Mouse (Mus musculus) embryonic facial prominence, embryonic 10.5 days (tissue): Measurements from ENCODE around the gene Ahcy. TPM values are rescaled to one million over a fixed set of nuclear protein-coding genes. Genes with fewer than 3 reads are reported as not detected.

Source experiments
- DNase-seq: peaks from one replicate; pipeline ENCODE4 v3.0.0-alpha.2; 2017; ENCODE audit warnings: low spot score
- H3K27ac ChIP-seq: fragments of 300-500 bp; sonication (generic); replicated peaks from 2 replicates; pipeline ENCODE4 v1.5.1; 2016; ENCODE audit warnings: mild to moderate bottlenecking
- H3K27me3 ChIP-seq: fragments of 300-500 bp; sonication (generic); replicated peaks from 2 replicates; pipeline ENCODE4 v1.6.1; 2016; ENCODE audit warnings: low read depth, mild to moderate bottlenecking; ENCODE audit not compliant: poor library complexity, severe bottlenecking
- H3K36me3 ChIP-seq: fragments of 300-500 bp; sonication (generic); replicated peaks from 2 replicates; pipeline ENCODE4 v1.6.1; 2016; ENCODE audit warnings: mild to moderate bottlenecking, moderate library complexity
- H3K4me1 ChIP-seq: fragments of 300-500 bp; sonication (generic); 2 replicates; pipeline ENCODE4 v1.6.1; 2016
- H3K4me3 ChIP-seq: fragments of 300-500 bp; sonication (generic); 2 replicates; pipeline ENCODE4 v1.5.1; 2016; ENCODE audit warnings: mild to moderate bottlenecking, moderate library complexity
- H3K9me3 ChIP-seq: fragments of 300-500 bp; sonication (generic); 2 replicates; pipeline ENCODE4 v1.6.1; 2016; ENCODE audit warnings: mild to moderate bottlenecking
- WGBS: fragments of 180-500 bp; shearing (Covaris S2); methylation state at CpG from one replicate; pipeline ENCODE4 v1.1.7; 2016; 5-methylcytosine and 5-hydroxymethylcytosine counted together
- polyA plus RNA-seq: library from polyadenylated mRNA; unstranded; fragments of >200 nt; fragmentation: Nextera tagmentation; extraction: Ambion mirVana; gene quantifications from 2 replicates; pipeline ENCODE4 v1.2.1, GENCODE M21; 2016

The Ahcy gene
- polyA plus RNA-seq, 1 experiment from 2014 or later, result 105 TPM

- Histone ChIP-seq H3K27me3 (no peaks in the 10 kb centered on the region), H3K9me3 (no peaks in the 10 kb centered on the region), H3K4me1 (no peaks in the 10 kb centered on the region), H3K36me3 (no peaks in the 10 kb centered on the region), H3K27ac (no peak overlapping the region), H3K4me3 (no peak overlapping the region)
- no peak for DNase-seq
- 76% methylated on average over 13 of the region's 13 CpGs for WGBS
Observed at GRCm38 (mm10) chr2:155090909-155091742, 16.8 kb upstream of the Ahcy start.

- Histone ChIP-seq H3K4me3 (no peak overlapping the region), H3K9me3 (no peaks in the 10 kb centered on the region), H3K27me3 (no peaks in the 10 kb centered on the region), H3K4me1 (no peaks in the 10 kb centered on the region), H3K36me3 (no peaks in the 10 kb centered on the region), H3K27ac (no peak overlapping the region)
- 85% methylated on average over 6 of the region's 6 CpGs for WGBS
- no peak for DNase-seq
Observed at GRCm38 (mm10) chr2:155088264-155088663, 14.0 kb upstream of the Ahcy start.

GRCm38 (mm10) chr2:155086328-155086727 is 12.0 kb upstream of the Ahcy start:
- no peak overlapping the region for H3K27ac ChIP-seq
- WGBS, result 85% methylated on average over 5 of the region's 5 CpGs
- no peaks in the 10 kb centered on the region for H3K36me3 ChIP-seq
- peaks cover 4% of the 10 kb centered on the region; the same call in 1 of the 2 replicates for H3K4me1 ChIP-seq
- no peaks in the 10 kb centered on the region for H3K9me3 ChIP-seq
- H3K4me3 ChIP-seq, result no peak overlapping the region
- DNase-seq, result no peak
- H3K27me3 ChIP-seq, result no peaks in the 10 kb centered on the region

- Histone ChIP-seq H3K4me3 (no peak overlapping the region), H3K27me3 (no peaks in the 10 kb centered on the region), H3K36me3 (no peaks in the 10 kb centered on the region), H3K9me3 (no peaks in the 10 kb centered on the region), H3K27ac (no peak overlapping the region), H3K4me1 (peaks cover 4% of the 10 kb centered on the region; the same call in 1 of the 2 replicates)
- DNase-seq, result no peak
- 88% methylated on average over 5 of the region's 5 CpGs for WGBS
Observed at GRCm38 (mm10) chr2:155084546-155084945, 10.2 kb upstream of the Ahcy start.

- no peaks in the 10 kb centered on the region for H3K9me3 ChIP-seq
- no peak overlapping the region for H3K4me3 ChIP-seq
- peaks cover 4% of the 10 kb centered on the region; the same call in 1 of the 2 replicates for H3K4me1 ChIP-seq
- no peaks in the 10 kb centered on the region for H3K36me3 ChIP-seq
- H3K27me3 ChIP-seq, result no peaks in the 10 kb centered on the region
- peak; percentile 61 for DNase-seq
- 22% methylated on average over 8 of the region's 8 CpGs for WGBS
- no peak overlapping the region for H3K27ac ChIP-seq
Observed at GRCm38 (mm10) chr2:155082121-155082803, 8.0 kb upstream of the Ahcy start.

GRCm38 (mm10) chr2:155081056-155081455 is 6.8 kb upstream of the Ahcy start:
- peaks cover 4% of the 10 kb centered on the region; the same call in 1 of the 2 replicates for H3K4me1 ChIP-seq
- WGBS, result 86% methylated on average over 3 of the region's 3 CpGs
- no peaks in the 10 kb centered on the region for H3K27me3 ChIP-seq
- H3K9me3 ChIP-seq, result no peaks in the 10 kb centered on the region
- no peak for DNase-seq
- no peak overlapping the region for H3K4me3 ChIP-seq
- H3K36me3 ChIP-seq, result no peaks in the 10 kb centered on the region
- no peak overlapping the region for H3K27ac ChIP-seq

- Histone ChIP-seq H3K4me1 (peaks cover 9% of the 10 kb centered on the region), H3K4me3 (no peak overlapping the region), H3K36me3 (no peaks in the 10 kb centered on the region), H3K27me3 (no peaks in the 10 kb centered on the region), H3K9me3 (no peaks in the 10 kb centered on the region), H3K27ac (no peak overlapping the region)
- 65% methylated on average over 4 of the region's 4 CpGs for WGBS
- no peak for DNase-seq
Observed at GRCm38 (mm10) chr2:155080179-155080530, 5.9 kb upstream of the Ahcy start.

GRCm38 (mm10) chr2:155079500-155080178 is 5.3 kb upstream of the Ahcy start:
- H3K4me3 ChIP-seq, result no peak overlapping the region
- WGBS, result 46% methylated on average over 7 of the region's 7 CpGs
- no peak overlapping the region for H3K27ac ChIP-seq
- DNase-seq, result no peak
- no peaks in the 10 kb centered on the region for H3K36me3 ChIP-seq
- peaks cover 14% of the 10 kb centered on the region for H3K4me1 ChIP-seq
- no peaks in the 10 kb centered on the region for H3K27me3 ChIP-seq
- H3K9me3 ChIP-seq, result no peaks in the 10 kb centered on the region

- 84% methylated on average over 6 of the region's 6 CpGs for WGBS
- H3K4me1 ChIP-seq, result peaks cover 39% of the 10 kb centered on the region
- no peak for DNase-seq
- H3K27ac ChIP-seq, result peak overlapping the region; percentile 91; the same call in 1 of the 2 replicates
- no peak overlapping the region for H3K4me3 ChIP-seq
- peaks cover 10% of the 10 kb centered on the region for H3K36me3 ChIP-seq
- no peaks in the 10 kb centered on the region for H3K9me3 ChIP-seq
- H3K27me3 ChIP-seq, result no peaks in the 10 kb centered on the region
Observed at GRCm38 (mm10) chr2:155075649-155076048, 1.4 kb upstream of the Ahcy start.

GRCm38 (mm10) chr2:155074766-155075330 is 551 bp upstream of the Ahcy start:
- no peaks in the 10 kb centered on the region for H3K9me3 ChIP-seq
- peaks cover 39% of the 10 kb centered on the region for H3K4me1 ChIP-seq
- WGBS, result 16% methylated on average over 12 of the region's 12 CpGs
- peak overlapping the region; percentile 91 for H3K27ac ChIP-seq
- peak overlapping the region; percentile 76 for H3K4me3 ChIP-seq
- peak; percentile 56 for DNase-seq
- peaks cover 17% of the 10 kb centered on the region for H3K36me3 ChIP-seq
- no peaks in the 10 kb centered on the region for H3K27me3 ChIP-seq

- H3K27ac ChIP-seq, result peak overlapping the region; percentile 91
- DNase-seq, result no peak
- 32% methylated on average over 3 of the region's 3 CpGs for WGBS
Observed at GRCm38 (mm10) chr2:155073347-155073746, 950 bp downstream of the Ahcy start.

GRCm38 (mm10) chr2:155072353-155073145 is 1.7 kb downstream of the Ahcy start:
- Histone ChIP-seq H3K36me3 (peaks cover 40% of the 10 kb centered on the region), H3K4me3 (peak overlapping the region; percentile 76), H3K9me3 (no peaks in the 10 kb centered on the region), H3K27ac (peak overlapping the region; percentile 91), H3K4me1 (peaks cover 39% of the 10 kb centered on the region), H3K27me3 (no peaks in the 10 kb centered on the region)
- DNase-seq, result no peak
- WGBS, result 89% methylated on average over 8 of the region's 8 CpGs

More at GRCm38 (mm10) chr2:155073347-155073746, 950 bp downstream of the Ahcy start:
- Histone ChIP-seq H3K9me3 (no peaks in the 10 kb centered on the region), H3K36me3 (peaks cover 32% of the 10 kb centered on the region), H3K27me3 (no peaks in the 10 kb centered on the region), H3K4me3 (peak overlapping the region; percentile 76), H3K4me1 (peaks cover 39% of the 10 kb centered on the region)
